Mouse (Mus musculus) neural tube, embryonic 15.5 days (tissue): ENCODE data around the gene Mfsd12. TPM values are rescaled to one million over a fixed set of nuclear protein-coding genes. Genes with fewer than 3 reads are reported as not detected.

Source experiments
- ATAC-seq: fragments of 200-750 bp; cut with Nextera tagmentation; 2 replicates; pipeline ENCODE4 v1.8.0; 2017; ENCODE audit warnings: mild to moderate bottlenecking, moderate TSS enrichment, moderate library complexity; ENCODE audit not compliant: low FRiP score
- H3K27ac ChIP-seq: fragments of 300-500 bp; sonication (generic); replicated peaks from 2 replicates; pipeline ENCODE4 v1.5.1; 2015; ENCODE audit warnings: mild to moderate bottlenecking, inconsistent platforms
- H3K27me3 ChIP-seq: fragments of 300-500 bp; sonication (generic); replicated peaks from 2 replicates; pipeline ENCODE4 v1.6.1; 2015; ENCODE audit warnings: inconsistent platforms
- H3K36me3 ChIP-seq: fragments of 300-500 bp; sonication (generic); 2 replicates; pipeline ENCODE4 v1.6.1; 2015; ENCODE audit warnings: inconsistent platforms
- H3K4me1 ChIP-seq: fragments of 300-500 bp; sonication (generic); 2 replicates; pipeline ENCODE4 v1.6.1; 2015; ENCODE audit warnings: inconsistent platforms
- H3K4me2 ChIP-seq: fragments of 300-500 bp; sonication (generic); 2 replicates; pipeline ENCODE4 v1.6.1; 2015; ENCODE audit warnings: inconsistent platforms, mild to moderate bottlenecking, moderate library complexity
- H3K4me3 ChIP-seq: fragments of 300-500 bp; sonication (generic); replicated peaks from 2 replicates; pipeline ENCODE4 v1.5.1; 2015; ENCODE audit warnings: mild to moderate bottlenecking, inconsistent platforms
- H3K9ac ChIP-seq: fragments of 300-500 bp; sonication (generic); replicated peaks from 2 replicates; pipeline ENCODE4 v1.6.1; 2015; ENCODE audit warnings: mild to moderate bottlenecking, inconsistent platforms
- H3K9me3 ChIP-seq: fragments of 300-500 bp; sonication (generic); replicated peaks from 2 replicates; pipeline ENCODE4 v1.6.1; 2016; ENCODE audit warnings: inconsistent platforms
- WGBS: fragments of 180-500 bp; shearing (Covaris S2); methylation state at CpG from one replicate; pipeline ENCODE4 v1.1.7; 2015; ENCODE audit warnings: mixed read lengths; 5-methylcytosine and 5-hydroxymethylcytosine counted together
- polyA plus RNA-seq: library from polyadenylated mRNA; unstranded; fragments of >200 nt; fragmentation: Nextera tagmentation; extraction: Ambion mirVana; gene quantifications from 2 replicates; pipeline ENCODE4 v1.2.1, GENCODE M21; 2015

Mfsd12 gene
- polyA plus RNA-seq, 1 experiment from 2014 or later, result 22.9 TPM

DNA sequence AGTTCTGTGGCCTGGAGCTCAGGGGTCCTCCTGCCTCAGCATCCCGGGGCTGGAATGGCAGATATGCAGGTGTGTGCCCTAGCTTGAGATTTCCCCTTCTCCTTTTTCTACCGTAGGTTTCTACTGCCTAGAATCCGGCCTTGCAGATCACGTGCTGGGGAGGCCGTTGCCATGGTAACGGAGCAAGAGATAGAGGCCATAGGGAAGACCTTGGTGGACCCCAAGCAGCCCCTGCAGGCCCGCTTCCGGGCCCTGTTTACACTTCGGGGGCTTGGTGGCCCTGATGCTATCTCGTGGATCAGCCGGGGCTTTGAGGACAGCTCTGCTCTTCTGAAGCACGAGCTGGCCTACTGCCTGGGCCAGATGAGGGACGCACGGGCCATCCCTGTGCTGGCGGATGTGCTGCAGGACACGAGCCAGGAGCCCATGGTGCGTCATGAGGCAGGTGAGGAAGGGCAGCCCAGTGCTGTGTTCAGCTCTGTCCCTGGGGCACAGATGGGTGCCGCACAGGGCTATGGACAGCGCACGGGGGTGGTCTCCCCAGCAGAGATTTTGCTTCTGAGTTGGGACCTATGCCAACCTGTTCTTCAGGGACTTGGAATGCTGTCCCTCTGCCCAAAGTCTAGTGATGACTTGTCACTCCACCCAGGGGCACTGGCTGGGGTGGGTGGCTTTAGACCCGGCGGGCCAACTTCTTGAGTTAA lies 28.5 kb downstream of the Mfsd12 start:
- no peak for ATAC-seq
- Histone ChIP-seq H3K4me2 (peak overlapping the region; percentile 97), H3K9me3 (no peaks in the 10 kb centered on the region), H3K36me3 (peaks cover 29% of the 10 kb centered on the region), H3K9ac (peak overlapping the region; percentile 79), H3K27me3 (no peaks in the 10 kb centered on the region), H3K27ac (no peak overlapping the region), H3K4me3 (peak overlapping the region; percentile 96), H3K4me1 (peaks cover 34% of the 10 kb centered on the region)
- 82% methylated on average over 22 of the region's 22 CpGs for WGBS

GRCm38 (mm10) chr10:81387716-81388115 lies 30.4 kb downstream of the Mfsd12 start:
- H3K36me3 ChIP-seq, result peaks cover 35% of the 10 kb centered on the region
- peaks cover 34% of the 10 kb centered on the region for H3K4me1 ChIP-seq
- H3K27ac ChIP-seq, result no peak overlapping the region
- H3K27me3 ChIP-seq, result no peaks in the 10 kb centered on the region
- H3K4me2 ChIP-seq, result no peak overlapping the region
- H3K4me3 ChIP-seq, result no peak overlapping the region
- 95% methylated on average over 20 of the region's 20 CpGs for WGBS
- no peak overlapping the region for H3K9ac ChIP-seq
- H3K9me3 ChIP-seq, result no peaks in the 10 kb centered on the region
- no peak for ATAC-seq

DNA sequence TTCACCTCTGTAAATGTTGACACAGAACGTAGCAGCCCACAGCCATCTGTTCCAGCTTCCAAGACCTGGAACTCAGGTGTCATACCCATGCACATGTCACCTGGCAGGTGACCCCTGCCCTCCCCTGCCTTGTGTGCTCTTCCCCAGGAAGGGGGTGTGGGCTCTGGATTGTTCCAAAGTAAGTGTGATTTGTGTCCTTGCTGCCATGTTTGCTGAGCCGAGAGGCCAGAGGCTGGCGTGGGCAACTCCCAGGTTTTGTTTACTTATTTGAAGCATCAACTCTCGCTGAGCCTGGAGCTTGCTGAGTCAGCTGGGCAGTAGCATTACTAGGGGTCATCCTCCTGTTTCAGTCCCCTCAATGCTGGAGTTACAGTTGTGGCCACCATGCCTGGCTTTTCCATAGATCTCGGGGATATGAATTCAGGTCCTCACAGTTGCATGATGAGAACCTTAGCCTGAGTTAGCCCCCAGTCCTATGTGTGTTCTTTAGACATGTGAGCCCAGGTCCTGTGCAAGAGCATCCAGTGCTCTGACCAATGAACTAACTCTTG lies 31.3 kb downstream of the Mfsd12 start, which contains the start of gene Gm48552:
Gene Gm48552 (plus strand): TSS at position 501 of the 551 bp plus-strand sequence.
- 88% methylated on average over 5 of the region's 5 CpGs for WGBS
- Histone ChIP-seq H3K27ac (peak within 1 kb of the TSS; percentile 3; the same call in 1 of the 2 replicates), H3K27me3 (no peaks in the 10 kb centered on the region), H3K9ac (0 out of 2 replicates have a peak within 1 kb of the TSS, but pooled peaks have one; percentile 0), H3K4me3 (no peak within 1 kb of the TSS), H3K9me3 (no peaks in the 10 kb centered on the region), H3K4me1 (peaks cover 42% of the 10 kb centered on the region), H3K4me2 (no peak within 1 kb of the TSS), H3K36me3 (peaks cover 35% of the 10 kb centered on the region)
- ATAC-seq, result no peak

GRCm38 (mm10) chr10:81389373-81389772 lies 32.1 kb downstream of the Mfsd12 start:
- 0 out of 2 replicates have a peak overlapping the region, but pooled peaks have one; percentile 0 for H3K9ac ChIP-seq
- H3K36me3 ChIP-seq, result peaks cover 35% of the 10 kb centered on the region
- no peak overlapping the region for H3K4me2 ChIP-seq
- H3K4me3 ChIP-seq, result no peak overlapping the region
- H3K9me3 ChIP-seq, result no peaks in the 10 kb centered on the region
- 49% methylated on average over 3 of the region's 3 CpGs for WGBS
- ATAC-seq, result no peak
- H3K27me3 ChIP-seq, result no peaks in the 10 kb centered on the region
- H3K4me1 ChIP-seq, result peaks cover 48% of the 10 kb centered on the region
- H3K27ac ChIP-seq, result peak overlapping the region; percentile 3; the same call in 1 of the 2 replicates

DNA sequence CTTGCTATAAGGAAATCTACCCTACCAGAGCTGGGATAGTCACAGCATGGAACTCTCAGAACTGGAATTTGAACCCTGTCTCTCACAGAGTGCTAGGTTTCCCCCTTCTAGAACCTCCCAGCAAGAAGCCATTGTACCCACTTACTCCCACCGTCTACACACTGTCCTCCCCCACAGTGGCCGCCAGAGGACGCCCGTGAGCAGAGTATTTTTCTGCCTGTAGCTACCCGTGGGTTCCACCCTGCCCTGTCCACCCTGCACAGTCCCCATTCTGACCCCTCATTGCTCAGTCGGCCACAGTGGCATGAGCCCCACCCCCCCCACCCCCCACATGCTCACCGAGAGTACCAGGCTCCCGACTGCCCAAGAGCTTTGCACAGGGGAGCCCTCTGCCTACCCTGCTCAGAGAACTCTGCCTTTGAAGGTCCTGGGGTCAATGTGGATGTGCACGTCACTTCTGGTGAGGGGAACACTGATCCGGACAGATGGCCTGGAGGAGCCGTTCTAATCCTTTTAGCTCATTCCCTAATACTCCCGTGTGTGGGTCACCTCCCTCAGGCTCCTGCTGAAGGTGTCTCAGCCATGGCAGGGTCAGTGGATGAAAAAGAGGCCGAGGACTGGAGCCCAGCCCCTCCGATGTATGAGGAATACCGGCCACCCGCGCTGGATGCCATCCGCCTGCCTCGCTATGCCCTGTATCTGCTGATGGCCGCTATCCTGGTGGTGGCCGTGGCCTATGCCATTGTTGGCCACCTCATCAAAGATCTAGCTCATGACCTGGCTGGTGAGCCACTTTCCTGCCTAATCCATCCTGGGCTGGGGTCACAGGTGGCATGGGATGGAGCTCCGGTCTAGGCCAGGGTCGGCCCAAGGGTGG lies 32.7 kb downstream of the Mfsd12 start:
- WGBS, result 64% methylated on average over 23 of the region's 23 CpGs
- H3K4me1 ChIP-seq, result peaks cover 43% of the 10 kb centered on the region
- H3K9ac ChIP-seq, result peak overlapping the region; percentile 0; the same call in 1 of the 2 replicates
- H3K4me3 ChIP-seq, result no peak overlapping the region
- peak overlapping the region; percentile 3; the same call in 1 of the 2 replicates for H3K27ac ChIP-seq
- no peaks in the 10 kb centered on the region for H3K27me3 ChIP-seq
- peak; percentile 26; the same call in 1 of the 2 replicates for ATAC-seq
- peaks cover 35% of the 10 kb centered on the region for H3K36me3 ChIP-seq
- no peak overlapping the region for H3K4me2 ChIP-seq
- no peaks in the 10 kb centered on the region for H3K9me3 ChIP-seq

GRCm38 (mm10) chr10:81390678-81390965 lies 33.3 kb downstream of the Mfsd12 start:
- Histone ChIP-seq H3K27ac (no peak overlapping the region), H3K27me3 (no peaks in the 10 kb centered on the region), H3K36me3 (peaks cover 35% of the 10 kb centered on the region), H3K9me3 (no peaks in the 10 kb centered on the region), H3K4me1 (peaks cover 38% of the 10 kb centered on the region), H3K4me3 (no peak overlapping the region), H3K4me2 (no peak overlapping the region), H3K9ac (0 out of 2 replicates have a peak overlapping the region, but pooled peaks have one; percentile 0)
- ATAC-seq, result no peak
- 92% methylated on average over 13 of the region's 13 CpGs for WGBS

DNA sequence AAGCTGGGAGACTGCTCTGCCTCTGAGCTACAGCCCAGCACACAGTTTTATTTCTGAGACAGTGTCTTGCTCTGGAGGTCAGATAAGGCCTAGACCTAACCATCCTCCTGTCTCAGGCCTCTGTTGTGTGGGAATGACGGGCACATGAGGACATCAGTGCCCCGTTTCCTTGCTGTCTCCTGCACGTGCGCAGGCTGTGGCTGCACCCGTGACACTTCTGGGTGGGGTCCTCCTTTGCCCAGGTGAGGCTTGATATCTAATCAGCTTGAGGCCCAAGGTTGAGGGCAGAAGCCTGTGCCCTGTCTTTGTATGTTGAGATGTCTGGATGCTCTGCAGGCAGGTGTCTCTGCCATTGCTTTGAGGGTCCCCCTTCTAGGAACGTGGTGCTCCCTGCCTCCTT lies 35.0 kb downstream of the Mfsd12 start:
- Histone ChIP-seq H3K36me3 (peaks cover 21% of the 10 kb centered on the region), H3K9ac (no peak overlapping the region), H3K4me1 (peaks cover 38% of the 10 kb centered on the region), H3K9me3 (no peaks in the 10 kb centered on the region), H3K27me3 (no peaks in the 10 kb centered on the region), H3K4me3 (no peak overlapping the region), H3K4me2 (no peak overlapping the region), H3K27ac (no peak overlapping the region)
- 89% methylated on average over 6 of the region's 6 CpGs for WGBS
- ATAC-seq, result no peak

DNA sequence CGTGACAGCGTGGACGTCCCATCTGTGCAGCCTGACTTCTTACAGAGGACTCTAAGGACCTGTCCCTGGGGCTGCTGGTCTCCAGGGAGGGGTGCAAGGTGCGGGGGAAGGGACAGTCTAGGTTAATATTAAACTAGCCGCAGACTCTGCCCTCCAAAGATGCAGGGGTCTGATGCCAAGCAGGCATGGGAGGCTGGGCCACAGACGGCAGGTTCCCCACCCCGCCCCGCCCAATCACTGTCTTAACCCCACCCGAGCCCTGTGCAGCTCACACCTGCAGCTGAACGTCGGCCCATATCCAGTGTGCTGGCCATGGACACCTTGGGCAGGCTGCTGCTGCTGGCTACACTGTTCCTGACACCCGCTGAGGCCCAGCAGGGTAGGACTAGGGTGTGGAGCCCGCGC lies 35.5 kb downstream of the Mfsd12 start, which contains the start of gene Smim24:
Gene Smim24 (plus strand): TSS at position 271 of the 405 bp plus-strand sequence.
- no peaks in the 10 kb centered on the region for H3K9me3 ChIP-seq
- no peak for ATAC-seq
- H3K9ac ChIP-seq, result peak within 1 kb of the TSS; percentile 17; the same call in 1 of the 2 replicates
- H3K27ac ChIP-seq, result 0 out of 2 replicates have a peak within 1 kb of the TSS, but pooled peaks have one; percentile 13
- WGBS, result 69% methylated on average over 14 of the region's 14 CpGs
- peaks cover 43% of the 10 kb centered on the region for H3K4me1 ChIP-seq
- H3K4me3 ChIP-seq, result peak within 1 kb of the TSS; percentile 17; the same call in 1 of the 2 replicates
- peak within 1 kb of the TSS; percentile 50 for H3K4me2 ChIP-seq
- H3K36me3 ChIP-seq, result peaks cover 20% of the 10 kb centered on the region
- H3K27me3 ChIP-seq, result no peaks in the 10 kb centered on the region

GRCm38 (mm10) chr10:81393456-81394063 lies 36.3 kb downstream of the Mfsd12 start:
- ATAC-seq, result no peak
- no peaks in the 10 kb centered on the region for H3K27me3 ChIP-seq
- H3K27ac ChIP-seq, result 0 out of 2 replicates have a peak overlapping the region, but pooled peaks have one; percentile 13
- peak overlapping the region; percentile 50 for H3K4me2 ChIP-seq
- peaks cover 45% of the 10 kb centered on the region for H3K4me1 ChIP-seq
- H3K9ac ChIP-seq, result peak overlapping the region; percentile 17; the same call in 1 of the 2 replicates
- no peaks in the 10 kb centered on the region for H3K9me3 ChIP-seq
- H3K36me3 ChIP-seq, result peaks cover 12% of the 10 kb centered on the region
- peak overlapping the region; percentile 17; the same call in 1 of the 2 replicates for H3K4me3 ChIP-seq
- WGBS, result 12% methylated on average over 19 of the region's 19 CpGs

- H3K27ac ChIP-seq, result no peak overlapping the region
- no peak for ATAC-seq
- no peaks in the 10 kb centered on the region for H3K27me3 ChIP-seq
- H3K4me2 ChIP-seq, result no peak overlapping the region
- no peak overlapping the region for H3K4me3 ChIP-seq
- H3K36me3 ChIP-seq, result peaks cover 21% of the 10 kb centered on the region
- no peaks in the 10 kb centered on the region for H3K9me3 ChIP-seq
- H3K4me1 ChIP-seq, result peaks cover 38% of the 10 kb centered on the region
- 16% methylated on average over 5 of the region's 5 CpGs for WGBS
- no peak overlapping the region for H3K9ac ChIP-seq
Measured at GRCm38 (mm10) chr10:81395127-81395526, 37.8 kb downstream of the Mfsd12 start.

GRCm38 (mm10) chr10:81395865-81396264 lies 38.6 kb downstream of the Mfsd12 start:
- Histone ChIP-seq H3K9me3 (no peaks in the 10 kb centered on the region), H3K27me3 (no peaks in the 10 kb centered on the region), H3K9ac (no peak overlapping the region), H3K4me3 (no peak overlapping the region), H3K27ac (peak overlapping the region; percentile 48), H3K36me3 (peaks cover 28% of the 10 kb centered on the region), H3K4me2 (no peak overlapping the region), H3K4me1 (peaks cover 40% of the 10 kb centered on the region)
- no peak for ATAC-seq
- 78% methylated on average over 4 of the region's 4 CpGs for WGBS
